Mouse (Mus musculus) natural killer cell, adult 2 months (primary cell): ENCODE results near the gene Cers1.

Source experiments
- DNase-seq, 2 experiments: peaks; one replicate each; pipeline ENCODE4 v3.0.0; 2022; ENCODE audit warnings: low spot score in 2 of 2

Cers1 gene

DNA sequence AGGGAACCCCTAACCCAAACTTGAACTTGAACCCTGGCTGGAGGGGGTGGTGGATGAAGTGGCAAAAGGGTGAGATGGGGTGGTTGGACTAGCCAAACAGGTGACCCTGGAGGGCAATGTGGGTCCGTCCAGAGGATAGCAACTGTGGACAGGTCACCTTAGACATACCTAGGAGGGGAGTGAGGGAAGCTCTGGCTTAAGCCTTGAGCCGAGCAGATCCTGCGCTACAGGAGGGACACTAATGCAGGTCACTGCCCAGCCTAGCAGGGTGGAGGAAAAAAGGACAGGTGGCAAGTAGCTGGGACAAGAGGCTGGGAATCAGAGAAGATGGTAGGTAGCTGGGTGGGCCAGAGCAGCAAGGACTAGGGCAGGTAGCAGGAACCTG lies 36.4 kb downstream of the Cers1 start:
- DNase-seq = no peak

DNA sequence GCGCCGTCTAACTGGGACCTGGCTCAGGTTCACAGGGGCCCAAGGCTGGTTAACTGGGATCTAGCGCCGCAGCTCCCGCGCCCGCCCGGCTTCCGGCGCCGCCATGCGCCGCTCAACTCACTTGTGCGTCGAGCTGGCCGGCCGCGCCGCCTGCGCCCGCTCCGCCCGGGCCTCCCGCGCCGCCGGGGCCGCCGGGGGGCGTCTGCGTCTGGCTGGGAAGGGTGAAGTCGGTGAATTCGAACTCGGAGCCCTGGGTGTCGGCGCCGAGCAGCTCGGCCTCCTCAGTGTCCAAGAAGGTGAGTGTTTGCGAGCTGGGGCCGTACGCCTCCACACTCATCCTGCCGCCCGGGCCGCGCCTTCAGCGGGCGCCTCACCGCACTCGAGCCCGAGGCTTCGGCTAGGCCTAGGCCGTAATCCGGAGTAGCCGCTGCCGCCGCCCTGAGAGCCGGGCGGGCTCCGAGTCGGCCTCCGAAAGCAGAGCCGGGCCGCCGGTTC lies 37.1 kb downstream of the Cers1 start:
- no peak for DNase-seq

- DNase-seq = peak; percentile 97 to 99
These were observed 37.7 kb downstream of the Cers1 start, which contains the start of gene Upf1 for GRCm38 (mm10) chr8:70353194-70353817. Upf1 (minus strand) TSS chr8:70353278.

GRCm38 (mm10) chr8:70354004-70354403 lies 38.4 kb downstream of the Cers1 start:
- DNase-seq = no peak

DNA sequence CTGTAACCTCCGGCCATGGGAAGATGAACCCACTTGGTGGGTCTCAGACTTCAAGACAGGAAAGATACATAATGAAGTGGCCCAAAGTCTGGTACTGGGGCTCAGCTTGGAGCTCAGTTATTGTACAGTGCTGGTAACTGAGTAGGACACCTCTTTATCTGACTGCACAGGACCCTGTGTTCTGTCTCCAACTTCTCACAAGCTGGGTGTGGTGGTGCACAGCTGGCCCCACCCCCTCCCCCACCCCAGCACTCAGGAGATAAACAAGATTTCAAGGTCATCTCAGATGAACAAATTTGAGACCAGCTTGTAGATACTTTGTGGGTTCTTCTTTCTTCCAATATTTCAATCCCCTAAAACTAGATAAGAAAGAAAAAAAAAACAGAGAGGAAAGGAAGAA lies 40.5 kb downstream of the Cers1 start:
- DNase-seq = no peak

- no peak for DNase-seq
These were observed 43.8 kb downstream of the Cers1 start for GRCm38 (mm10) chr8:70359411-70359810.

DNA sequence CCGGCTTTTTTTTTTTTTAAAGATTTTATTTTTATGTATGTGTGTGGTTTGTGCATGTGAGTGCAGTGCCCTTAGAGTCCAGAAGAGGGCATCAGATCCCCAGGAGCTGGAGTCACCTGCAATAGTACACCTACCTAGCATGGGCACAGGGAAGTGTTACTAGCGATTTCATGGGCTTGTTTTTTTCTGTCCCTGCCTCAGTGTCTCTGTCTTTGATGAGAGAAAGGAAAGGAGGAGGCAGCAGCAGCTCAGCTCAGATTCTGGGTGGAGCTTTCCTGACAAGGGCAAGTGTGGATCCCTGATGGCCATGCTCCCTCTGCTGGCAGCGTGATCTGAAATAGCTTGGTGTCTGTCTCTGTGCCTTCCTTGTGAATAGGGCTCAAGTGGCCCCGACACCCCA lies 45.2 kb downstream of the Cers1 start:
- peak; percentile 23 to 31 for DNase-seq

DNA sequence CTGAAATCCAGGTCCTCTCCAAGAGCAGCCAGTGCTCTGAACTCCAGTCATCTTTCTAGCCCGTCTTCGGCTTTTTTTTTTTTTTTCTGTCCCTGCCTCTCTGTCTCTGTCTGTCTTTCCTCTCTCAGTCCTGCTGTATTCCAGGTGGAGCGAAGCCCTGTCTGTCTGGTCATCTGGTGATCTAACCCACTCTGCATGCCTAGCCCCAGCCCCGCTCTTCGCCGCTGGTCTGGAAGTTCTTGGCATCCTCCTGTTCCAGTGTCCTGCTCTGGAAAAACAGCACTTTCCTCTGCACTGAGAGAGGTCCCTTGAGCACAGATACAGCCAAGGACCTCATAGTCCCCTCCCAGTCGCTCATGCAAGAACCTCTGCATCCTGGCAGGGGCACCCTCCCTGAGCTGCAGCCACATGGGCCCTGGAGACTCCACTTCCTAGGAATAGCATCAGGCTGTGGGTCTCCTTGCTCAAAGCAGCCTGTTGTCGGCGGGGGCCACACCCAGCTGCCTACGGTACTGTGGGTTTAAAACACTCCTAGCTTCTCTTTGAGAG lies 46.0 kb downstream of the Cers1 start:
- no peak for DNase-seq

- DNase-seq = no peak
These were observed 48.5 kb downstream of the Cers1 start for GRCm38 (mm10) chr8:70364066-70364465.

GRCm38 (mm10) chr8:70366588-70366987 lies 51.0 kb downstream of the Cers1 start:
- no peak for DNase-seq

DNA sequence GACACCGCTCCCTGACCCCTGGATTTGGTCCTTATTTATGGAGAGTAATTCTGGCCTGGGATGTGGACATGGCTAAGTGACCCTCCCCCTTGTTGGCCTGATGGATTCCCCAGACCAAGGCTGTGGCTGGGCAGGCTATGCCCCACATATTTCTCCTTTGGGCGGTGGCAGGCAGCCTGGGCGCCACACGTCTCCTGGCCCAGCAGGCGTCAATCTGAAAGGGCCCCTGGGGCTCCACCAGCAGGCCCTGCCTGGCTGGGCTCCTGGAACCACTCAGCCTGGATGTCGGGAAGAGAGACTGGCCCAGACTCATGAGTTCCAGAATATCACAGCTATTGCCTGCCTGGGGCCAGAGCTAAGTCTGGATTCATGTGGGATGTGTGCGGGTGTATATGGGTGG lies 54.9 kb downstream of the Cers1 start:
- DNase-seq = no peak

- no peak for DNase-seq
These were observed 56.4 kb downstream of the Cers1 start for GRCm38 (mm10) chr8:70371951-70372350.

GRCm38 (mm10) chr8:70373397-70374317 lies 58.1 kb downstream of the Cers1 start, which contains the start of gene Comp:
Comp (plus strand) TSS chr8:70373558.
- no peak for DNase-seq

GRCm38 (mm10) chr8:70374318-70374927 lies 58.8 kb downstream of the Cers1 start:
- DNase-seq = peak; percentile 73 to 76

DNA sequence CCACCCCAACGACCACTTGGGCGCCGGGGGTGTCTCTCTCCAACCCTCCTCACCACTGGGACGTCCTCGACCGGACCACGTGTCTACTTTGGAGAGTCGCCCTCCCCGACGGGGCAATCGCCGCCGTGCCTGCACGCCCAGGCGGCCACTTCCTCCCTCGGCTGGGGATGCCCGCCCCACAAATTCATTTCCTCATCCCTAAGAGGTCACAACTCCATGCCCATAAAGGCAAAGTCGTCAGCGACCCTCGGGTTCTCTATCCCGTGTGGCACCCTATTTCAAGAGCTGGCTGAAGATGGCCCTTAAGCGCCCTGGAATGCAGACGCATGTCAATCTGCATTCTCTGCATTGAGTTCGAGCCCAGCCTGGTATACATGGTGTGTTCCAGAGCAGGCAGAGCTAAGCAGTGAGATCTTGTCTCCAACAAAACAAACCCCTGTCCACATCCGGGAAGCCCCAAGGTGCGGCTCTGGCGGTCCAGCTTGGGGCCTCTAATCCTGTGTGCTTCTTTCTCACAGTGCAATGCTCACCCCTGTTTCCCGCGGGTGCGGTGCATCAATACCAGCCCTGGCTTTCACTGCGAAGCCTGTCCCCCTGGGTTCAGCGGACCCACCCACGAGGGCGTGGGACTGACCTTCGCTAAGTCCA lies 59.8 kb downstream of the Cers1 start:
- DNase-seq = peak; percentile 41 to 45

DNA sequence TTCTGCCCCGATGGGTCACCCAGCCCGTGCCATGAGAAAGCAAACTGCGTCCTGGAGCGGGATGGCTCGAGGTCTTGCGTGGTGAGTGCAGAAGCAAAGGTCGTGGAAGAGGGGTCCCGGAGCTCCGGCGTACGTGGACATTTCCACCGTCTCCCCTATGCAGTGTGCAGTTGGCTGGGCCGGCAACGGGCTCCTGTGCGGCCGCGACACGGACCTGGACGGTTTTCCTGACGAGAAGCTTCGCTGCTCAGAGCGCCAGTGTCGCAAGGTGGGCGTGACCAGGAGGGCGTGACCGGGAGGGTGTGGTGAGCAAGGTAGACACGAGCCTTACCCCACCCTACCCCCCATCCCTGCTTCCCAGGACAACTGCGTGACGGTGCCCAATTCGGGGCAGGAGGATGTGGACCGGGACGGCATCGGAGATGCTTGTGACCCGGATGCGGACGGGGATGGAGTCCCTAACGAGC lies 60.7 kb downstream of the Cers1 start:
- DNase-seq = no peak

DNA sequence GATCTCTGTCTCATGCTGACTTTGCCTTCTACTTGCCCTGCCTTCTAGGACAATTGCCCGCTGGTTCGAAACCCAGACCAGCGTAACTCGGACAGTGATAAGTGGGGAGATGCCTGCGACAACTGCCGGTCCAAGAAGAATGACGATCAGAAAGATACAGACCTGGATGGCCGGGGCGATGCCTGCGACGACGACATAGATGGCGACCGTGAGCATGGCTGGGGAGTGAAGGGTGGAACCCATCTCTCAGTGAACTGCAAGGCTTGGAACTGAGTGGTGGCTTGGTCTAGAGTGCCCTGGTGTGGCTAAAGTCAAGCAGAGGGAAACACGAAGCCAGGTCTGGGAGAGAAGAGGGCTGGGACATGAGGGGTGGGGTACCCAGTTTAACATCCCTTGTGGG lies 61.5 kb downstream of the Cers1 start:
- DNase-seq = no peak

DNA sequence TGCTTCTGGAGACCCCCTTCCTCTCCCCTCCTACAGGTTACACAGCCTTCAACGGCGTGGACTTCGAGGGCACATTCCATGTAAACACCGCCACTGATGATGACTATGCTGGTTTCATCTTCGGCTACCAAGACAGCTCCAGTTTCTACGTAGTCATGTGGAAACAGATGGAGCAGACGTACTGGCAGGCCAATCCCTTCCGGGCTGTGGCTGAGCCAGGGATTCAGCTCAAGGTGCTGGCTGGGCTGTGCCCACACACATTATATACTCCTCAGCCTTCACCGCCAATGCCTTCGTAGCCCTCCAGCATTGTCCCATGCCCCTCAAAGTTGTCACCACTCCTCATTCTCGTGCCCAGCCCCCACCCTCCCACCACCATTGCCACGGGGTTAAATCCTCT lies 64.5 kb downstream of the Cers1 start:
- DNase-seq = no peak
